Mouse (Mus musculus): Measurements from ENCODE around the gene Alpl. TPM values are rescaled to one million over a fixed set of nuclear protein-coding genes. Genes with fewer than 3 reads are reported as not detected.

Gene Alpl
- polyA plus RNA-seq, 1 experiment, result not detected

DNA sequence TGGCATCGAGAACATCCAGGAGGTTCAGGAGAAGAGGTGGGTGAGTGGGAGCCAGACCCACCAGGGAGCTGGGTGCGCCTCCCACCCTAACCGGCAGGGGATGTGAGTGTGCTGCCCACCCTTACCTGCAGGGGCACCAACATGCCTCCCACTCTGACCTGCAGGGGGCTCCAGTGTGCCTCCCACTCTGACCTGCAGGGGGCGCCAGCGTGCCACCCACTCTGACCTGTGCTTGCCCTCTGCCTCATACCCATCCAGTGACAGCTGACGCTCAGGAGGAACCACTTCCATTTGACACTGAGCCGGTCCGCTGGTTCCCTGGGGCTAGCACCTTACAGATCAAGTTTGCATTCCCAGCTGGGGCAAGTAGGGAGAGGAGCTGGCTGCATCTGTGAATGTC lies 71.4 kb downstream of the Alpl start:
- TF ChIP-seq CTCF (IDR thresholded peaks at IDR 0.05; ENCODE audit: insufficient read depth, low read depth, low read length) (peak; percentile 93), POLR2A (IDR thresholded peaks at IDR 0.05; ENCODE audit: insufficient read depth, low read depth, low read length) (no peak)
- no peak overlapping the region for H3K4me3 ChIP-seq (ENCODE audit: insufficient read depth, low read depth, low read length)
- H3K4me1 ChIP-seq (ENCODE audit: control insufficient read depth, insufficient read depth, low read length), result peaks cover 30% of the 10 kb centered on the region
- WGBS, result 66% methylated on average over 8 of the region's 8 CpGs
- H3K27ac ChIP-seq (ENCODE audit: insufficient read depth, low read depth, low read length), result no peak overlapping the region

DNA sequence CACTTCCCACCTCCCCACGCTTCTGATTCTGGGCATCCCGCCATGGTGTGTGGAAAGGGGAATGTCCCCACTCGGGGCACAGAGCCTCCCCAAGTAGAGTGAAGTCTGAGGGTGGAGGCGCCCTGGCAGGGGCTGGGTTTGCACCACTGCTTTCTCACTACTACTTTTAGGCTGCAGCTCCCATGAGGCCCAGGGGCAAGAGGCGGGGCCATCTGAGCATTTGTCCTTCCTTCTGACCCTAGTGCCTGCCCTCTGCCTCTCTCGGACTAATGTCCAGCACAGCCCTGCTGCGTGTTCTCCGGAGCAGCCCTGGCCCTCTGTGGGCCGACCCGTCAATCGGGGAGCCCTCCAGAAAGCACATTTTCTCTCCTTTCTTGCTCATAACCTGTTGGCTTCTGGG lies 72.0 kb downstream of the Alpl start:
- H3K4me1 ChIP-seq (ENCODE audit: control insufficient read depth, insufficient read depth, low read length), result peaks cover 30% of the 10 kb centered on the region
- 62% methylated on average over 11 of the region's 11 CpGs for WGBS
- no peak overlapping the region for H3K27ac ChIP-seq (ENCODE audit: insufficient read depth, low read depth, low read length)
- TF ChIP-seq POLR2A (IDR thresholded peaks at IDR 0.05; ENCODE audit: insufficient read depth, low read depth, low read length), result no peak
- no peak for TF ChIP-seq CTCF (IDR thresholded peaks at IDR 0.05; ENCODE audit: insufficient read depth, low read depth, low read length)
- H3K4me3 ChIP-seq (ENCODE audit: insufficient read depth, low read depth, low read length), result no peak overlapping the region

DNA sequence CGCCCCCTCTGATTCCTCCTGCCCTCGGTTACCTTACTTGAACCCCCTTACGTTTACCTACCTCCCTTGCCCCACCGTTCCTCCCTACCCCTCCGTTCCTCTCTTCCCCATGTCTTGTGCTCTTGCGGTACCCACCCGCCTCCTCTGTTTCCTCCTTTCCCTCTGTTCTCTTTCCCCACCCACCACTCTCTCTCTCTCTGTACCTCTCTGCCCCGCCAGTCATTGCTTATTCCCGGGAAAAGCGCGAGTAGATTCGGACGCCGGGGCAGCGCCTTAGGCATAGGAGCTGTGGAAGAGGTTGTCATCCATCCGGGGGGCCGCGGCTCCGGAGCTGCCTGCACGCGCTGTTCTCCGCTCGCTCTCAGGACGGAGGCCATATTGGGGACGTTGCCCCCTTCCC lies 72.7 kb downstream of the Alpl start:
- no peak overlapping the region for H3K27ac ChIP-seq (ENCODE audit: insufficient read depth, low read depth, low read length)
- 57% methylated on average over 25 of the region's 25 CpGs for WGBS

DNA sequence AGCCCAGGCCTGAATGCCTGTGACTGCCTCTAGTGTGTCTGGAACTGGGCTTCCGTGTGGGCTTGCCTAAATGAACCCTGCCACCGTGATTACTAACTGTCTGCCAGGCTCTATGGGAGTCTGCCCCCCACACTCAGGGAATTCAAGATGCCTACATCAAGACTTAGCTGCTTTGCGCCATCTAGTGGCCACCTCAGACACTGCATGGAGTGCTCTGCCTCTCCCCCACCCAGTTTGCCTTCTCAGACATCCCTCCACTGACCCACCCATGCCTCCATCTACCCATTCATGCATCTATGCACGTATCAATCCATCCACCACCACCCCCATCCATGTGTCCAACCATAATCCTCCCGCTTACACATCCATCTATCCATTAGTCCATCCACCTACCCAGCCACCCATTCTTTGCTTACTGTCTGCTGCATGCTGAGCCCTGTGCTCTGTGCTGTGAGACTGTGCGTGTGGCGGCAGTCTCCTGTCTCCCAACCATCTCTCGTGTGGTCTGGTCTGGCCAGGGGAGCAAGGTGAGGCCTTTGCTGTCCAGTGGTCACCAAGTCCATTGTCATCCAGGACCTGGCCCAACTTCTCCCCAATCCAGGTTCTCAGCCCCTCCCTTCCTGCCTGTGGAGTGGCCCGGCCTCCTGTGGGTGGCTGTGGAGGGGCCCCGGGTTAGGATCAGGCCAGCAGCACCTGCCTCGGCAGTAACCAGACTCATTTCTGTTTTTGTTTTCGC lies 73.3 kb downstream of the Alpl start:
- peaks cover 16% of the 10 kb centered on the region for H3K4me1 ChIP-seq (ENCODE audit: control insufficient read depth, insufficient read depth, low read length)
- TF ChIP-seq POLR2A (IDR thresholded peaks at IDR 0.05; ENCODE audit: insufficient read depth, low read depth, low read length) (no peak), CTCF (IDR thresholded peaks at IDR 0.05; ENCODE audit: insufficient read depth, low read depth, low read length) (peak; percentile 82)
- no peak overlapping the region for H3K4me3 ChIP-seq (ENCODE audit: insufficient read depth, low read depth, low read length)
- WGBS, result 28% methylated on average over 12 of the region's 12 CpGs
- no peak overlapping the region for H3K27ac ChIP-seq (ENCODE audit: insufficient read depth, low read depth, low read length)

More for the DNA sequence above, 72.7 kb downstream of the Alpl start:
- TF ChIP-seq POLR2A (IDR thresholded peaks at IDR 0.05; ENCODE audit: insufficient read depth, low read depth, low read length), result no peak
- TF ChIP-seq CTCF (IDR thresholded peaks at IDR 0.05; ENCODE audit: insufficient read depth, low read depth, low read length), result no peak
- Histone ChIP-seq H3K4me1 (ENCODE audit: control insufficient read depth, insufficient read depth, low read length) (peaks cover 23% of the 10 kb centered on the region), H3K4me3 (ENCODE audit: insufficient read depth, low read depth, low read length) (no peak overlapping the region)

DNA sequence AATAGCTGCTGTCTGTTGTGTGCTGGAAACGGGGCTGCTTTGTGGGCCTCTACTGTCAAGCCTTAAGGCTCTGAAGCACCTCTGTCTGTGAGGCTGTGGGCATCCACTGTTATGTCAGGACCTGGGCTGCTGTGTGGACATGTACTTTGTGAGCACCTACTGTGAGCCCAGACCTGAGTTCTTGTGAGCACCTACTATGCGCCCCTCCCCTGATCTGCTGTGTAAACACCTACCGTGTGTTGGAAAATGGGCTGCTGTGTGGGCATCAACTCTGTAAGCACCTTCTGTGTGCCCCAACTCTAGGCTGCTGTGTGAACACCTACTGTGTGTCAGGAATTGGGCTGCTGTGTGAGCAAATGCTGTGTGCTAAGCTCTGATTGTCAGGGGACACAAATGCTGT lies 74.0 kb downstream of the Alpl start:
- peaks cover 14% of the 10 kb centered on the region for H3K4me1 ChIP-seq (ENCODE audit: control insufficient read depth, insufficient read depth, low read length)
- TF ChIP-seq POLR2A (IDR thresholded peaks at IDR 0.05; ENCODE audit: insufficient read depth, low read depth, low read length) (no peak), CTCF (IDR thresholded peaks at IDR 0.05; ENCODE audit: insufficient read depth, low read depth, low read length) (no peak)
- no peak overlapping the region for H3K27ac ChIP-seq (ENCODE audit: insufficient read depth, low read depth, low read length)
- H3K4me3 ChIP-seq (ENCODE audit: insufficient read depth, low read depth, low read length), result no peak overlapping the region
- WGBS, result 86% methylated on average over 3 of the region's 3 CpGs

DNA sequence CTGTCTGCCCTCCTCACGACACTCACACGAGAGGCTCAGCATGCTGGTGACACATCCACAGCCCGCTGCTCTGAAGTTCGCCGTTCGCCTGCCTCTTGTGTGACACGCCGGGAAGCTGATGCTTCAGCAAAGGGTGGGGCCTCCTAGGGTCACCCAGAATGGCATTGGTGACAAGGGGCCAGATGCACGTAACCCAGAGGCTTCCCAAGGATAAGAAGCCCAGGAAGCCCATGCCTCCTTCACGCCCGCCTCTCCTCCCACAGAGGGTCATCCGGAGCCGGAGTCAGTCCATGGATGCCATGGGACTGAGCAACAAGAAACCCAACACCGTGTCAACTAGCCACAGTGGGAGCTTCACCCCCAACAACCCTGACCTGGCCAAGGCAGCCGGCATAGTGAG lies 74.6 kb downstream of the Alpl start:
- WGBS, result 93% methylated on average over 15 of the region's 15 CpGs
- TF ChIP-seq CTCF (IDR thresholded peaks at IDR 0.05; ENCODE audit: insufficient read depth, low read depth, low read length) (no peak), POLR2A (IDR thresholded peaks at IDR 0.05; ENCODE audit: insufficient read depth, low read depth, low read length) (no peak)
- Histone ChIP-seq H3K4me1 (ENCODE audit: control insufficient read depth, insufficient read depth, low read length) (peaks cover 9% of the 10 kb centered on the region), H3K27ac (ENCODE audit: insufficient read depth, low read depth, low read length) (no peak overlapping the region), H3K4me3 (ENCODE audit: insufficient read depth, low read depth, low read length) (no peak overlapping the region)

DNA sequence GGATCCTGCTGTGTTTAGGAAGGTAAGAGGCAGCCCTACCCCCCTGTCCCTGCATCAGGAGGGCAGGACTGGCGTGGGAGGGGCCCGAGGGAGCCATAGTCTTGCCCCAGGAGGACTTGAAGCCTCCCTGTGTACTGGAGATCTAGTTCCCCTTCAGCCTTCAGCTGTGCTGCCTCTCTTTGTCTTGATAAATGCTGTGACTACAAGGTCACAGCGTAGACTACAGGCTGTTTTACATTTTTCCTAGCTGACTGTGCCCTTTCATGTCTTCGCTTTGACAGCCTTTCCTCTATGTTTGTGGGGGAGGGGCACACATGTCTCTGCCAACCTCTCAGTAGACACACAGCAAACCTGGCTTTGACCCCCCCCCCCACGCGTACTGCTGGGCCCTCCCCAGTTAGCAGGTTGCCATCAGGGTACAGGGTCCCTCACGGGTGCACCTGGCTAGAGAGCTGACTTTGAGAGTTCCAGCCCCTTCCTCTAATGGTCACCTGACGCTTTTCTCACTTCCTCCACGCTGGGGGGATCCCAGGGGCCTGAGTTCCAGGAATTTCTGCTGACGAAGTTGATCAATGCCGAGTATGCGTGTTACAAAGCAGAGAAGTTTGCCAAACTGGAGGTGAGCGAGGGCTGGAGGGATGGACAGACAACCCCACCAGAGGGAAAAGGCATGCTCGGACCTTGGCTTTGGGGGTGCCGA lies 76.7 kb downstream of the Alpl start:
- TF ChIP-seq CTCF (IDR thresholded peaks at IDR 0.05; ENCODE audit: insufficient read depth, low read depth, low read length) (no peak), POLR2A (IDR thresholded peaks at IDR 0.05; ENCODE audit: insufficient read depth, low read depth, low read length) (no peak)
- WGBS, result 66% methylated on average over 15 of the region's 15 CpGs
- Histone ChIP-seq H3K4me1 (ENCODE audit: control insufficient read depth, insufficient read depth, low read length) (peaks cover 9% of the 10 kb centered on the region), H3K4me3 (ENCODE audit: insufficient read depth, low read depth, low read length) (no peak overlapping the region), H3K27ac (ENCODE audit: insufficient read depth, low read depth, low read length) (no peak overlapping the region)

DNA sequence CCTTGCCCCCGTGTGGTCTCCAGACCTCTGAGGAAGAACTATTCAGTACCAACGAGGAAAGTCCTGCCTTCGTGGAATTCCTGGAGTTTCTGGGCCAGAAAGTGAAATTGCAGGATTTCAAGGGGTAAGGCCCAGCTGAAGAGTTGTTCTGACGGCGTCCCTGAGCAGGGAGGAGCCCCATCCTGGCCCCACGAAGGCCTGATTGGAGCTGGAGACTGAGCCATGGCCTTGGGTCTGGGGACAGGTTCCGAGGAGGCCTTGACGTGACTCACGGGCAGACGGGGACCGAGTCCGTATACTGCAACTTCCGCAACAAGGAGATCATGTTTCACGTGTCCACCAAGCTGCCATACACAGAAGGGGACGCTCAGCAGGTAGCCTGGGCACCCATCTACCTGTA lies 78.5 kb downstream of the Alpl start:
- H3K4me3 ChIP-seq (ENCODE audit: insufficient read depth, low read depth, low read length), result no peak overlapping the region

DNA sequence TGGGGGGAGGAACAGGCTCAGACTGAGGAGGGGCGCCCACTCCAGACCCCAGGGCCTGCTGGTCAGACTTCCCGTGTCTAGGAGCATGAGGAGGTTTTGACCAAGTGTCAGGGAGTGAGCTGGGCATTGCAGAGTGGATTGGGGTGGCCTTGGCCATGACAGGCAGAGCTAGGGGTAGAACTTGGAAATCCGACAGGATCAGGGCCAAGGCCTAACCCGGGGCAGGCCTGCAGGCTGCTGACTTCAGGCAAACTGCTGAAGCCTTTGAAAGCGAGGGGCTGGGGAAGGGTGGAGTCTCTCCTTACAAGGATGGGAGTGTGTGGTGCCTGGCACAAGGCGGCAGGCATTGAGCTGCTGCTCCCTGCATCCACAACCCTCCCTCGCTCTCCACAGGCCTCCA lies 79.2 kb downstream of the Alpl start:
- Histone ChIP-seq H3K4me3 (ENCODE audit: insufficient read depth, low read depth, low read length) (no peak overlapping the region), H3K4me1 (ENCODE audit: control insufficient read depth, insufficient read depth, low read length) (no peaks in the 10 kb centered on the region), H3K27ac (ENCODE audit: insufficient read depth, low read depth, low read length) (no peak overlapping the region)
- TF ChIP-seq POLR2A (IDR thresholded peaks at IDR 0.05; ENCODE audit: insufficient read depth, low read depth, low read length) (no peak), CTCF (IDR thresholded peaks at IDR 0.05; ENCODE audit: insufficient read depth, low read depth, low read length) (no peak)
- WGBS, result 72% methylated on average over 7 of the region's 7 CpGs

More for the DNA sequence above, 78.5 kb downstream of the Alpl start:
- Histone ChIP-seq H3K27ac (ENCODE audit: insufficient read depth, low read depth, low read length) (no peak overlapping the region), H3K4me1 (ENCODE audit: control insufficient read depth, insufficient read depth, low read length) (peaks cover 2% of the 10 kb centered on the region)
- no peak for TF ChIP-seq POLR2A (IDR thresholded peaks at IDR 0.05; ENCODE audit: insufficient read depth, low read depth, low read length)
- no peak for TF ChIP-seq CTCF (IDR thresholded peaks at IDR 0.05; ENCODE audit: insufficient read depth, low read depth, low read length)
- WGBS, result 87% methylated on average over 15 of the region's 15 CpGs
